Mouse (Mus musculus): ENCODE measurements around the gene Kcnk15. TPM values are rescaled to one million over a fixed set of nuclear protein-coding genes. Genes with fewer than 3 reads are reported as not detected.

Gene Kcnk15
- not detected for polyA plus RNA-seq (2014; fragmentation: Illumina TruSeq; extraction: RNeasy Lipid Tissue Mini Kit (QIAGEN cat#74804); ENCODE audit: low replicate concordance)

GRCm38 (mm10) chr2:163853461-163853901 lies at the start of gene Kcnk15:
TSS of gene Kcnk15 (plus strand) at chr2:163853651.

GRCm38 (mm10) chr2:163820607-163821006 lies 32.8 kb upstream of the Kcnk15 start, which contains the start of gene Ccn5:
TSS of gene Ccn5 (plus strand) at chr2:163820861.

Other genes with a start within 250 kb of the Kcnk15 start
- 770 TPM for gene Serinc3, start 208.5 kb upstream of the Kcnk15 start, polyA plus RNA-seq (2014; fragmentation: Illumina TruSeq; extraction: RNeasy Lipid Tissue Mini Kit (QIAGEN cat#74804); ENCODE audit: low replicate concordance)
- gene Pkig, start 195.3 kb upstream of the Kcnk15 start, polyA plus RNA-seq (2014; fragmentation: Illumina TruSeq; extraction: RNeasy Lipid Tissue Mini Kit (QIAGEN cat#74804); ENCODE audit: low replicate concordance) = 50.9 TPM
- gene Ada, start 103.4 kb upstream of the Kcnk15 start, polyA plus RNA-seq (2014; fragmentation: Illumina TruSeq; extraction: RNeasy Lipid Tissue Mini Kit (QIAGEN cat#74804); ENCODE audit: low replicate concordance) = 111 TPM
- not detected for gene Ccn5, start 32.8 kb upstream of the Kcnk15 start, polyA plus RNA-seq (2014; fragmentation: Illumina TruSeq; extraction: RNeasy Lipid Tissue Mini Kit (QIAGEN cat#74804); ENCODE audit: low replicate concordance)
- not detected for gene Rims4, start 65.0 kb downstream of the Kcnk15 start, polyA plus RNA-seq (2014; fragmentation: Illumina TruSeq; extraction: RNeasy Lipid Tissue Mini Kit (QIAGEN cat#74804); ENCODE audit: low replicate concordance)
- 198 TPM for gene Ywhab, start 141.3 kb downstream of the Kcnk15 start, polyA plus RNA-seq (2014; fragmentation: Illumina TruSeq; extraction: RNeasy Lipid Tissue Mini Kit (QIAGEN cat#74804); ENCODE audit: low replicate concordance)
- not detected for gene Pabpc1l, start 171.8 kb downstream of the Kcnk15 start, polyA plus RNA-seq (2014; fragmentation: Illumina TruSeq; extraction: RNeasy Lipid Tissue Mini Kit (QIAGEN cat#74804); ENCODE audit: low replicate concordance)
- gene Stk4, start 216.7 kb downstream of the Kcnk15 start, polyA plus RNA-seq (2014; fragmentation: Illumina TruSeq; extraction: RNeasy Lipid Tissue Mini Kit (QIAGEN cat#74804); ENCODE audit: low replicate concordance) = 75.0 TPM
- 4.8 TPM for gene Tomm34, start 217.5 kb downstream of the Kcnk15 start, polyA plus RNA-seq (2014; fragmentation: Illumina TruSeq; extraction: RNeasy Lipid Tissue Mini Kit (QIAGEN cat#74804); ENCODE audit: low replicate concordance)

Data from small intestine, adult 10 weeks (tissue).